Mouse (Mus musculus) MEL (cell line): ENCODE results near the gene Rhobtb3. TPM values are rescaled to one million over a fixed set of nuclear protein-coding genes. Genes with fewer than 3 reads are reported as not detected.

Experiments
- DNase-seq: peaks from one replicate; pipeline ENCODE4 v3.0.0; 2011; ENCODE audit warnings: low read depth, low spot score
- H3K27ac ChIP-seq: 2 replicates; pipeline ENCODE4 v1.5.1; 2012; ENCODE audit warnings: low read depth, mild to moderate bottlenecking, control low read depth, low read length, moderate library complexity; ENCODE audit not compliant: control insufficient read depth
- H3K27me3 ChIP-seq, 2 experiments: fragments of 150-350 bp in 1 of 2; sonication (generic) in 1 of 2; 2 replicates each; pipeline ENCODE4 v1.6.1; 2012; ENCODE audit warnings: low read length in 2 of 2, mild to moderate bottlenecking in 2 of 2, improper control_type of control experiment in 1 of 2, moderate library complexity in 1 of 2; ENCODE audit not compliant: insufficient read depth in 2 of 2, control insufficient read depth in 1 of 2
- H3K36me3 ChIP-seq, 2 experiments: 2 replicates each; pipeline ENCODE4 v1.6.1; 2012 to 2014; ENCODE audit warnings: low read length in 2 of 2, improper control_type of control experiment in 1 of 2, inconsistent platforms in 1 of 2, mild to moderate bottlenecking in 1 of 2; ENCODE audit not compliant: insufficient read depth in 2 of 2, control insufficient read depth in 1 of 2
- H3K4me1 ChIP-seq, 2 experiments: fragments of 150-350 bp in 1 of 2; sonication (generic) in 1 of 2; 2 replicates each; pipeline ENCODE4 v1.6.1; 2012; ENCODE audit warnings: low read length in 2 of 2, improper control_type of control experiment in 1 of 2, mild to moderate bottlenecking in 1 of 2; ENCODE audit not compliant: insufficient read depth in 2 of 2, control insufficient read depth in 1 of 2
- H3K4me3 ChIP-seq, 2 experiments: fragments of 150-350 bp in 1 of 2; sonication (generic) in 1 of 2; 2 replicates each; pipeline ENCODE4 v1.5.1; 2012; ENCODE audit warnings: low read depth in 2 of 2, low read length in 2 of 2, mild to moderate bottlenecking in 2 of 2, moderate library complexity in 2 of 2, control low read depth in 1 of 2, improper control_type of control experiment in 1 of 2; ENCODE audit not compliant: control insufficient read depth in 1 of 2, insufficient read depth in 1 of 2
- H3K79me2 ChIP-seq: 2 replicates; pipeline ENCODE4 v1.6.1; 2012; ENCODE audit warnings: mild to moderate bottlenecking, low read length, moderate library complexity; ENCODE audit not compliant: control insufficient read depth, poor library complexity, insufficient read depth
- H3K9ac ChIP-seq: 2 replicates; pipeline ENCODE4 v1.6.1; 2012; ENCODE audit warnings: low read depth, mild to moderate bottlenecking, control low read depth, low read length, moderate library complexity; ENCODE audit not compliant: control insufficient read depth, poor library complexity, severe bottlenecking
- H3K9me3 ChIP-seq: fragments of 150-350 bp; sonication (generic); replicated peaks from 2 replicates; pipeline ENCODE4 v1.6.1; 2012; ENCODE audit warnings: mild to moderate bottlenecking, low read length, improper control_type of control experiment, moderate library complexity; ENCODE audit not compliant: insufficient read depth
- BHLHE40 ChIP-seq: IDR thresholded peaks from 2 replicates; pipeline ENCODE4 v1.6.1; 2012; ENCODE audit warnings: low read depth, mild to moderate bottlenecking, inconsistent platforms, low read length, improper control_type of control experiment, borderline replicate concordance
- CHD1 ChIP-seq: IDR thresholded peaks from 2 replicates; pipeline ENCODE4 v1.6.1; 2012; ENCODE audit warnings: low read depth, mild to moderate bottlenecking, inconsistent platforms, low read length, improper control_type of control experiment
- E2F4 ChIP-seq: IDR thresholded peaks from 2 replicates; pipeline ENCODE4 v1.6.1; 2011; ENCODE audit warnings: low read depth, low read length, improper control_type of control experiment, borderline replicate concordance
- ELF1 ChIP-seq: IDR thresholded peaks from 2 replicates; pipeline ENCODE4 v1.6.1; 2014; ENCODE audit warnings: low read depth, mild to moderate bottlenecking, inconsistent platforms, low read length, improper control_type of control experiment, moderate library complexity
- GATA1 ChIP-seq: IDR thresholded peaks from 2 replicates; pipeline ENCODE4 v1.6.1; 2011; ENCODE audit warnings: low read depth, low read length, improper control_type of control experiment
- JUND ChIP-seq: IDR thresholded peaks from 2 replicates; pipeline ENCODE4 v1.6.1; 2011; ENCODE audit warnings: low read depth, mild to moderate bottlenecking, improper control_type of control experiment, low read length
- KAT2A ChIP-seq: conservative IDR thresholded peaks from 2 replicates; pipeline ENCODE4 v1.6.1; 2012; ENCODE audit warnings: low read depth, low read length, improper control_type of control experiment, inconsistent platforms
- MAX ChIP-seq: IDR thresholded peaks from 2 replicates; pipeline ENCODE4 v1.6.1; 2011; ENCODE audit warnings: low read length, improper control_type of control experiment
- MEF2A ChIP-seq: IDR thresholded peaks from 2 replicates; pipeline ENCODE4 v1.6.1; 2014; ENCODE audit warnings: low read depth, mild to moderate bottlenecking, inconsistent platforms, low read length, improper control_type of control experiment; ENCODE audit not compliant: poor library complexity, insufficient replicate concordance, severe bottlenecking; ENCODE audit errors: extremely low read depth
- MYB ChIP-seq: IDR thresholded peaks from 2 replicates; pipeline ENCODE4 v1.6.1; 2011; ENCODE audit warnings: mild to moderate bottlenecking, low read depth, low read length, improper control_type of control experiment
- POLR2A ChIP-seq, 2 experiments: IDR thresholded peaks; 2 replicates each; pipeline ENCODE4 v1.6.1; 2011 to 2012; ENCODE audit warnings: low read length in 2 of 2, mild to moderate bottlenecking in 2 of 2, control low read depth in 1 of 2, improper control_type of control experiment in 1 of 2, low read depth in 1 of 2, moderate library complexity in 1 of 2; ENCODE audit not compliant: control insufficient read depth in 1 of 2, insufficient read depth in 1 of 2, poor library complexity in 1 of 2
- POLR2AphosphoS2 ChIP-seq: IDR thresholded peaks from 2 replicates; pipeline ENCODE4 v1.6.1; 2011; ENCODE audit warnings: low read length, improper control_type of control experiment
- POLR2AphosphoS5 ChIP-seq: IDR thresholded peaks from 2 replicates; pipeline ENCODE4 v1.6.1; 2012; ENCODE audit warnings: low read depth, borderline replicate concordance, mild to moderate bottlenecking, inconsistent platforms, low read length, moderate library complexity, mixed read lengths
- RAD21 ChIP-seq: IDR thresholded peaks from 2 replicates; pipeline ENCODE4 v1.6.1; 2011; ENCODE audit warnings: mild to moderate bottlenecking, low read depth, low read length, improper control_type of control experiment
- RCOR1 ChIP-seq: IDR thresholded peaks from 2 replicates; pipeline ENCODE4 v1.6.1; 2012; ENCODE audit warnings: low read depth, mild to moderate bottlenecking, inconsistent platforms, low read length, improper control_type of control experiment
- SIN3A ChIP-seq: IDR thresholded peaks from 2 replicates; pipeline ENCODE4 v1.6.1; 2012; ENCODE audit warnings: low read length, improper control_type of control experiment, inconsistent platforms
- SMC3 ChIP-seq: IDR thresholded peaks from 2 replicates; pipeline ENCODE4 v1.6.1; 2011; ENCODE audit warnings: low read depth, low read length, improper control_type of control experiment
- TAL1 ChIP-seq: IDR thresholded peaks from 2 replicates; pipeline ENCODE4 v1.6.1; 2012; ENCODE audit warnings: mild to moderate bottlenecking, inconsistent platforms, low read length, moderate library complexity, mixed read lengths
- TCF12 ChIP-seq: IDR thresholded peaks from 2 replicates; pipeline ENCODE4 v1.6.1; 2014; ENCODE audit warnings: low read depth, mild to moderate bottlenecking, inconsistent platforms, low read length, improper control_type of control experiment, moderate library complexity
- UBTF ChIP-seq: IDR thresholded peaks from 2 replicates; pipeline ENCODE4 v1.6.1; 2012; ENCODE audit warnings: low read depth, mild to moderate bottlenecking, inconsistent platforms, low read length, improper control_type of control experiment, moderate library complexity, borderline replicate concordance; ENCODE audit not compliant: insufficient read depth
- USF1 ChIP-seq: IDR thresholded peaks from 2 replicates; pipeline ENCODE4 v1.6.1; 2014; ENCODE audit warnings: low read depth, mild to moderate bottlenecking, inconsistent platforms, low read length, improper control_type of control experiment, moderate library complexity
- USF2 ChIP-seq, 2 experiments: IDR thresholded peaks; 2 replicates each; pipeline ENCODE4 v1.6.1; 2011 to 2012; ENCODE audit warnings: improper control_type of control experiment in 2 of 2, low read length in 2 of 2, borderline replicate concordance in 1 of 2, inconsistent platforms in 1 of 2, low read depth in 1 of 2, mild to moderate bottlenecking in 1 of 2; ENCODE audit not compliant: insufficient read depth in 1 of 2
- ZKSCAN1 ChIP-seq: IDR thresholded peaks from 2 replicates; pipeline ENCODE4 v1.6.1; 2012; ENCODE audit warnings: low read depth, mild to moderate bottlenecking, inconsistent platforms, low read length, improper control_type of control experiment, moderate library complexity
- ZNF384 ChIP-seq: IDR thresholded peaks from 2 replicates; pipeline ENCODE4 v1.6.1; 2012; ENCODE audit warnings: low read depth, mild to moderate bottlenecking, inconsistent platforms, low read length, improper control_type of control experiment
- polyA plus RNA-seq, 2 experiments: library from polyadenylated mRNA; stranded (reverse) in 1 of 2; unstranded in 1 of 2; fragments of >175 nt in 1 of 2; fragments of >200 nt in 1 of 2; gene quantifications; 2 replicates each; pipeline versions ENCODE4 v1.2.1 to v1.2.4; 2012; ENCODE audit warnings: low replicate concordance in 2 of 2, low read depth in 1 of 2; ENCODE audit not compliant: insufficient read length in 2 of 2, insufficient read depth in 1 of 2, missing spikeins in 1 of 2
- total RNA-seq: library from RNA; depleted of rRNA; stranded (reverse); fragments of 300-350 nt; gene quantifications from 2 replicates; pipeline ENCODE4 v1.2.3, GENCODE M21; 2012

Gene Rhobtb3
- total and polyA plus RNA-seq, 3 experiments = not detected

DNA sequence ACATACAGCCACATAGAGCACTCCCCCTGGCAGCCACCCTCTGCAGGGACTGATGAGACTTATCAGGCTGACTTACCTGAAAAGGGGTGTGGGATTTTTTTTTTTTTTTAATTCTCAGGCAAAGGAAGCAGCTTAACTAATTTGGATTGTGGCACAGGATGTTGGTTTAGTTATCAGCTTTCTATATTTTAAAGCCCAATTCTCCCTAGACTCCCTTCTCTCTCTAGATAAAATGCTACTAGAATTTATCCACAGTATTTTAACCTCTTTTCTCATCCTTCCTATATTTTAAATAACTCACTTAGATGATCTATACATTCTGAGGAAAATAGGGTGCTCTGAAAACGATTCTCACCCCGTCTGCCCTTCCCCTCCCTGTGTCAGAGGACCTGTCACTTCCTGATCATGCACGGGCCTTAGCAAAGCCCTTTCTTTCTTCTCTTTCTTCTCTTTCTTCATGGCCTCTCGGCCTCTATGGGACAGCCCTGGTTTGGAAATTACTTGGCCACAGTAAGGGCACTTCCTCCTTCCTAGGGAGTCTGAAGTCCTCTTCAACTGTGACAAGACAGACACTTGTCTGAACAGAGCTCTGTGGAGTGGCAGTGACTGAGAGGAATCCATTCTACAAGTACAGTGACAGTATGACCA, 98.1 kb downstream of the Rhobtb3 start (continued):
- TF ChIP-seq ELF1 (0 out of 2 replicates have a peak, but pooled peaks have one; percentile 20), MEF2A (no peak), RCOR1 (peak; percentile 51), CHD1 (no peak), KAT2A (no peak), SIN3A (peak; percentile 38; the same call in 1 of the 2 replicates), USF2 (IDR thresholded peaks at IDR 0.05; ENCODE audit: borderline replicate concordance in 1 of 2, insufficient read depth in 1 of 2, low read depth in 1 of 2, low read length in 2 of 2) (no peak), USF1 (no peak)

GRCm38 (mm10) chr13:75844833-75845518, 98.7 kb downstream of the Rhobtb3 start:
- H3K27ac ChIP-seq = peak overlapping the region; percentile 62

GRCm38 (mm10) chr13:75843993-75844683, 99.6 kb downstream of the Rhobtb3 start:
- Histone ChIP-seq H3K9ac (peak overlapping the region; percentile 46), H3K4me1 (peaks cover 17 to 37% of the 10 kb centered on the region in 2 experiments), H3K79me2 (no peaks in the 10 kb centered on the region; the same call in 1 of the 2 replicates), H3K4me3 (peak overlapping the region; percentile 17 to 45; a peak in 3 of 4 replicates), H3K27ac (peak overlapping the region; percentile 62), H3K9me3 (no peaks in the 10 kb centered on the region), H3K36me3 (peaks cover 0 to 36% of the 10 kb centered on the region in 2 experiments; a peak in 2 of 4 replicates), H3K27me3 (no peaks in the 10 kb centered on the region)
- DNase-seq = peak; percentile 85
- TF ChIP-seq TCF12 (0 out of 2 replicates have a peak, but pooled peaks have one; percentile 13), POLR2AphosphoS2 (no peak), MEF2A (no peak), USF1 (no peak), JUND (no peak), KAT2A (no peak), E2F4 (no peak), SMC3 (no peak), ELF1 (0 out of 2 replicates have a peak, but pooled peaks have one; percentile 40), MYB (no peak), RAD21 (no peak), UBTF (no peak), BHLHE40 (no peak), POLR2A (IDR thresholded peaks at IDR 0.05; ENCODE audit: control insufficient read depth in 1 of 2, insufficient read depth in 1 of 2, low read depth in 1 of 2, low read length in 2 of 2, poor library complexity in 1 of 2) (0 out of 4 replicates have a peak, but pooled peaks of 1 of the 2 experiments have one; percentile 36), GATA1 (no peak), POLR2AphosphoS5 (no peak), TAL1 (0 out of 2 replicates have a peak, but pooled peaks have one; percentile 3), ZKSCAN1 (no peak), MAX (no peak)

More at GRCm38 (mm10) chr13:75844833-75845518, 98.7 kb downstream of the Rhobtb3 start:
- H3K79me2 ChIP-seq = no peaks in the 10 kb centered on the region; the same call in 1 of the 2 replicates
- H3K4me3 ChIP-seq = peak overlapping the region in 1 of 2 experiments; percentile 45; a peak in 2 of 4 replicates
- peaks cover 0 to 32% of the 10 kb centered on the region in 2 experiments; a peak in 2 of 4 replicates for H3K36me3 ChIP-seq
- H3K9me3 ChIP-seq = no peaks in the 10 kb centered on the region
- peak; percentile 76 for TF ChIP-seq ZNF384
- no peak for TF ChIP-seq RCOR1
- TF ChIP-seq SMC3 = no peak
- no peaks in the 10 kb centered on the region for H3K27me3 ChIP-seq
- DNase-seq = no peak
- peaks cover 14 to 33% of the 10 kb centered on the region in 2 experiments for H3K4me1 ChIP-seq
- H3K9ac ChIP-seq = peak overlapping the region; percentile 46
